Mouse (Mus musculus): ENCODE data around the gene Avil. TPM values are rescaled to one million over a fixed set of nuclear protein-coding genes. Genes with fewer than 3 reads are reported as not detected.

Gene Avil
- total RNA-seq, 2 experiments from 2014 or later = 0.47 to 0.69 TPM

- no peak for DNase-seq (ENCODE audit: extremely low spot score in 1 of 2, low spot score in 1 of 2)
Observed at GRCm38 (mm10) chr10:127003806-127004205, 3.3 kb downstream of the Avil start.

GRCm38 (mm10) chr10:127016488-127016887 lies 16.0 kb downstream of the Avil start:
- no peak for DNase-seq (ENCODE audit: extremely low spot score in 1 of 2, low spot score in 1 of 2)

- DNase-seq (ENCODE audit: extremely low spot score in 1 of 2, low spot score in 1 of 2) = no peak
Observed at GRCm38 (mm10) chr10:127017071-127017470, 16.6 kb downstream of the Avil start.

GRCm38 (mm10) chr10:127018422-127018821 lies 17.9 kb downstream of the Avil start:
- DNase-seq (ENCODE audit: extremely low spot score in 1 of 2, low spot score in 1 of 2) = no peak

GRCm38 (mm10) chr10:127030336-127031296 lies 30.1 kb downstream of the Avil start, which contains the start of gene Tsfm:
Gene Tsfm (minus strand): TSS chr10:127030840.
- peak; percentile 89 to 97 for DNase-seq (ENCODE audit: extremely low spot score in 1 of 2, low spot score in 1 of 2)

GRCm38 (mm10) chr10:127033301-127033741 lies 32.8 kb downstream of the Avil start:
- DNase-seq (ENCODE audit: extremely low spot score in 1 of 2, low spot score in 1 of 2) = no peak

- DNase-seq (ENCODE audit: extremely low spot score in 1 of 2, low spot score in 1 of 2) = no peak
Observed at GRCm38 (mm10) chr10:127036273-127036672, 35.8 kb downstream of the Avil start.

GRCm38 (mm10) chr10:127037641-127038040 lies 37.1 kb downstream of the Avil start:
- no peak for DNase-seq (ENCODE audit: extremely low spot score in 1 of 2, low spot score in 1 of 2)

- DNase-seq (ENCODE audit: extremely low spot score in 1 of 2, low spot score in 1 of 2) = no peak
Observed at GRCm38 (mm10) chr10:127040569-127041214, 40.2 kb downstream of the Avil start.

GRCm38 (mm10) chr10:127041274-127041766 lies 40.8 kb downstream of the Avil start, which contains the start of the genes Mettl1 and Eef1akmt3:
Gene Mettl1 (plus strand): TSS chr10:127041414.
Gene Eef1akmt3 (minus strand): TSS chr10:127041513.
- peak in 1 of 2 experiments; percentile 30 for DNase-seq (ENCODE audit: extremely low spot score in 1 of 2, low spot score in 1 of 2)

GRCm38 (mm10) chr10:127041774-127042338 lies 41.3 kb downstream of the Avil start:
- DNase-seq (ENCODE audit: extremely low spot score in 1 of 2, low spot score in 1 of 2) = peak; percentile 89 to 98

- DNase-seq (ENCODE audit: extremely low spot score in 1 of 2, low spot score in 1 of 2) = no peak
Observed at GRCm38 (mm10) chr10:127042468-127043115, 42.1 kb downstream of the Avil start.

GRCm38 (mm10) chr10:127043187-127043586 lies 42.7 kb downstream of the Avil start:
- DNase-seq (ENCODE audit: extremely low spot score in 1 of 2, low spot score in 1 of 2) = no peak

GRCm38 (mm10) chr10:127047954-127048353 lies 47.4 kb downstream of the Avil start, which contains the start of gene Cyp27b1:
Gene Cyp27b1 (plus strand): TSS chr10:127048250.
- no peak for DNase-seq (ENCODE audit: extremely low spot score in 1 of 2, low spot score in 1 of 2)

- no peak for DNase-seq (ENCODE audit: extremely low spot score in 1 of 2, low spot score in 1 of 2)
Observed at GRCm38 (mm10) chr10:127048608-127049394, 48.3 kb downstream of the Avil start.

- no peak for DNase-seq (ENCODE audit: extremely low spot score in 1 of 2, low spot score in 1 of 2)
Observed at GRCm38 (mm10) chr10:127049395-127050118, 49.0 kb downstream of the Avil start.

- DNase-seq (ENCODE audit: extremely low spot score in 1 of 2, low spot score in 1 of 2) = no peak
Observed at GRCm38 (mm10) chr10:127050119-127050474, 49.6 kb downstream of the Avil start.

- DNase-seq (ENCODE audit: extremely low spot score in 1 of 2, low spot score in 1 of 2) = no peak
Observed at GRCm38 (mm10) chr10:127054646-127055045, 54.1 kb downstream of the Avil start.

GRCm38 (mm10) chr10:127055406-127055805 lies 54.9 kb downstream of the Avil start:
- no peak for DNase-seq (ENCODE audit: extremely low spot score in 1 of 2, low spot score in 1 of 2)

Measured in layer of hippocampus, postnatal 25 days (tissue).